In genomic region chr5:24576801-24577182, GRCm38 (mm10) we compare ENCODE assay signal across 8 mouse cellular contexts. TPM values are rescaled to one million over a fixed set of nuclear protein-coding genes. Genes with fewer than 3 reads are reported as not detected.
A peak's percentile ranks its signal among the peaks of the same experiment; 100 is the strongest.
DNase-seq lines count a peak whose midpoint lies in the region; ATAC-seq and TF ChIP-seq lines count a peak whose summit lies in the region.

No protein-coding gene starts in this region.

- under 1% methylated on average over 32 of the region's 32 CpGs for WGBS in bone marrow, adult 2 months

- peak overlapping the region; percentile 88 for H3K27ac ChIP-seq in layer of hippocampus, adult 2 months
- H3K27ac ChIP-seq in bone marrow, adult 2 months (ENCODE audit: control insufficient read depth, insufficient read depth, low read depth, low read length, poor library complexity): peak overlapping the region; percentile 16; the same call in 1 of the 2 replicates

- TF ChIP-seq POLR2A in bone marrow, adult 2 months (IDR thresholded peaks at IDR 0.05; ENCODE audit: borderline replicate concordance, control insufficient read depth, low read depth, low read length): no peak

- no peak for DNase-seq in layer of hippocampus, adult 2 months (ENCODE audit: low spot score in 2 of 2)
- DNase-seq in layer of hippocampus, adult 18-20 months (ENCODE audit: low spot score in 2 of 2): no peak
- peak; percentile 35 for DNase-seq in lung, postnatal 14 days
- no peak for DNase-seq in Muller cell, postnatal 12 days (ENCODE audit: inconsistent ontology term)
- no peak for DNase-seq in left cerebral cortex, postnatal 4 days
- DNase-seq in spleen, adult 12 weeks (ENCODE audit: low spot score): no peak

- intact Hi-C loops in left cerebral cortex, postnatal 4 days (cut with DNase I): no loop called here

- peak; percentile 23; the same call in 1 of the 2 replicates for ATAC-seq in granulocyte monocyte progenitor cell, adult 5-6 weeks (replicated peaks; ENCODE audit: poor library complexity, severe bottlenecking)

- H3K4me1 ChIP-seq in bone marrow, adult 2 months (ENCODE audit: control insufficient read depth, insufficient read depth, low read length): no peaks in the 10 kb centered on the region; the same call in 1 of the 2 replicates

- peak overlapping the region; percentile 87 for H3K4me3 ChIP-seq in layer of hippocampus, adult 2 months
- peak overlapping the region; percentile 78 for H3K4me3 ChIP-seq in bone marrow, adult 2 months (replicated peaks; ENCODE audit: control insufficient read depth, low read depth, low read length)

- no peak for TF ChIP-seq CTCF in layer of hippocampus, adult 2 months (conservative IDR thresholded peaks at IDR 0.05)
- no peak for TF ChIP-seq CTCF in bone marrow, adult 2 months (IDR thresholded peaks at IDR 0.05; ENCODE audit: control insufficient read depth, insufficient read depth, low read length)

RNA-seq across cellular contexts. Expression of gene Abcf2, which starts 0.5 kb away (rescaled TPM):
- total RNA-seq in layer of hippocampus, adult 2 months (2021): 10 to 100 TPM; 75.9 to 81.4 TPM
- 10 to 100 TPM; 82.5 to 83.6 TPM for total RNA-seq in layer of hippocampus, adult 18-20 months (2021)
- 22.9 and 29.1 TPM in 2 replicates for polyA plus RNA-seq in bone marrow, adult 2 months (2011; ENCODE audit: insufficient read depth, insufficient read length, low replicate concordance, missing spikeins)
- total RNA-seq in granulocyte monocyte progenitor cell, adult 5-6 weeks (2014; fragmentation: Nextera tagmentation): 51.6 and 74.3 TPM in 2 replicates
- total RNA-seq in granulocyte monocyte progenitor cell, adult 5-6 weeks (2017): 98.3 and 98.8 TPM in 2 replicates
- total RNA-seq in left cerebral cortex, postnatal 4 days (2021): 10 to 100 TPM; 52.9 to 54.7 TPM

RNA-seq across cellular contexts. Expression of gene Chpf2, which starts 9.7 kb away (rescaled TPM):
- 10 to 100 TPM; 63.6 to 66.7 TPM for total RNA-seq in layer of hippocampus, adult 2 months (2021)
- total RNA-seq in layer of hippocampus, adult 18-20 months (2021): 10 to 100 TPM; 60.8 to 64.9 TPM
- 8.6 and 20.6 TPM in 2 replicates for polyA plus RNA-seq in bone marrow, adult 2 months (2011; ENCODE audit: insufficient read depth, insufficient read length, low replicate concordance, missing spikeins)
- 17.8 and 17.9 TPM in 2 replicates for total RNA-seq in granulocyte monocyte progenitor cell, adult 5-6 weeks (2014; fragmentation: Nextera tagmentation)
- total RNA-seq in granulocyte monocyte progenitor cell, adult 5-6 weeks (2017): 10.4 and 29.2 TPM in 2 replicates
- 10 to 100 TPM; 28.7 to 33.7 TPM for total RNA-seq in left cerebral cortex, postnatal 4 days (2021)

RNA-seq across cellular contexts. Expression of gene 4931409K22Rik, which starts 20.2 kb away (rescaled TPM):
- not detected for total RNA-seq in layer of hippocampus, adult 2 months (2021)
- total RNA-seq in layer of hippocampus, adult 18-20 months (2021): not detected
- polyA plus RNA-seq in bone marrow, adult 2 months (2011; ENCODE audit: insufficient read depth, insufficient read length, low replicate concordance, missing spikeins): 4.7 TPM in 1 of 2 replicates, not detected in the other
- total RNA-seq in granulocyte monocyte progenitor cell, adult 5-6 weeks (2014; fragmentation: Nextera tagmentation): not detected in 2 replicates
- total RNA-seq in granulocyte monocyte progenitor cell, adult 5-6 weeks (2017): not detected in 2 replicates
- total RNA-seq in left cerebral cortex, postnatal 4 days (2021): not detected

RNA-seq across cellular contexts. Expression of gene Asb10, which starts 36.0 kb away (rescaled TPM):
- total RNA-seq in layer of hippocampus, adult 2 months (2021): under 1 TPM in 1 of 2 experiments, not detected in 1; 0.31 TPM
- total RNA-seq in layer of hippocampus, adult 18-20 months (2021): under 1 TPM in 1 of 2 experiments, not detected in 1; 0.23 TPM
- polyA plus RNA-seq in bone marrow, adult 2 months (2011; ENCODE audit: insufficient read depth, insufficient read length, low replicate concordance, missing spikeins): not detected in 2 replicates
- total RNA-seq in granulocyte monocyte progenitor cell, adult 5-6 weeks (2014; fragmentation: Nextera tagmentation): not detected in 2 replicates
- total RNA-seq in granulocyte monocyte progenitor cell, adult 5-6 weeks (2017): not detected in 2 replicates
- under 1 TPM in 1 of 2 experiments, not detected in 1; 0.60 TPM for total RNA-seq in left cerebral cortex, postnatal 4 days (2021)

RNA-seq across cellular contexts. Expression of gene Smarcd3, which starts 47.4 kb away (rescaled TPM):
- total RNA-seq in layer of hippocampus, adult 2 months (2021): 10 to 100 TPM; 88.7 to 90.9 TPM
- 10 to 100 TPM; 87.4 to 93.2 TPM for total RNA-seq in layer of hippocampus, adult 18-20 months (2021)
- polyA plus RNA-seq in bone marrow, adult 2 months (2011; ENCODE audit: insufficient read depth, insufficient read length, low replicate concordance, missing spikeins): 3.4 and 6.1 TPM in 2 replicates
- total RNA-seq in granulocyte monocyte progenitor cell, adult 5-6 weeks (2014; fragmentation: Nextera tagmentation): not detected in 2 replicates
- total RNA-seq in granulocyte monocyte progenitor cell, adult 5-6 weeks (2017): 0.05 and 0.34 TPM in 2 replicates
- 100 to 1,000 TPM; 179 to 183 TPM for total RNA-seq in left cerebral cortex, postnatal 4 days (2021)
